Mouse (Mus musculus): Measurements from ENCODE around the gene Il9r. TPM values are rescaled to one million over a fixed set of nuclear protein-coding genes. Genes with fewer than 3 reads are reported as not detected.
A peak's percentile ranks its signal among the peaks of the same experiment; 100 is the strongest.

Gene Il9r
- polyA plus RNA-seq, 1 experiment from 2014 or later = not detected

DNA sequence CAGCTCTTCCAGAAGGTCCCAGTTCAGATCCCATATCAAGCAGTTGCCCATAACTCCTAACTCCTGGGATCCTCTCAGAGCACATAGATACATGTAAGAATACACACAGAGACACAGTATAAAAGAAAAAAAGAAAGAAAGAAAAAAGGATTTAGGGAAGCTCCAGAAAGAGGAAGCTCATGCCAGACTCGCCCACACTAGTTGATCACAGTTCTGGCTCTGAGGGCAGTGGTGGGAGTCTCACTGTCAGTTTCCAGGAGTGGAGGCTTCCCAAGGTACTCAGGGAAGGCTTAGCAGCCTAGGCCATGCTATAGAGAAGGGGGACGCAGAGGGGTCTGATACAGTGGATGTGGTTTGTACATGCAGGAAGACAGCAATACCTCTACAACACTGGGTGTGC lies 31.0 kb upstream of the Il9r start:
- Histone ChIP-seq H3K27me3 (ENCODE audit: control insufficient read depth, insufficient read depth, low read length) (no peaks in the 10 kb centered on the region), H3K4me3 (ENCODE audit: low read depth, low read length) (no peak overlapping the region), H3K4me2 (no peak overlapping the region), H3K36me3 (ENCODE audit: control insufficient read depth, insufficient read depth, low read length) (peaks cover 13% of the 10 kb centered on the region), H3K9me3 (replicated peaks; ENCODE audit: control insufficient read depth, low read length) (no peaks in the 10 kb centered on the region), H3K4me1 (ENCODE audit: control insufficient read depth, insufficient read depth, low read length) (peaks cover 11% of the 10 kb centered on the region; the same call in 1 of the 2 replicates), H3K27ac (ENCODE audit: low read depth, low read length) (no peak overlapping the region), H3K9ac (ENCODE audit: low read depth, low read length) (no peak overlapping the region)
- 76% methylated on average over 2 of the region's 2 CpGs for WGBS (ENCODE audit: insufficient replicate concordance)
- ATAC-seq (replicated peaks; ENCODE audit: insufficient number of reproducible peaks, low FRiP score, low TSS enrichment) = no peak

DNA sequence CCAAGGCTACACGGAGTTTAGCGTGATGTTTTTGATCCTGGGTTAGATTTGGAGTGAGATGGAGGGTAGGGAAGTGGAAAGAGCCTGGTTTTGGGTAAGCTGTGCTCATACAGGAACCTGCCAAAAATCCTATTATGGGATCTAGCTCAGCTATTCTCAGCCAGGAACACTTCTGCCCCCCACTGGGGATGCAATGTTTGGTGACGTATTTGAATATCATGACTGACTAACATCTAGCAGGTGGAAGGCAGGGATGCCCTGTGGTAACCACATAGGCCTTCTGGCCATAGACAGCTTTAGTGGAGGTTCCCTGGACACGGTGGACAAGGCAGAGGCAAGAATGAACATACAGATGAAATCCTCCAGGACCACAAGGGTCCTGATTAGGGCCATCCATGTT lies 30.1 kb upstream of the Il9r start:
- peaks cover 15% of the 10 kb centered on the region for H3K4me1 ChIP-seq (ENCODE audit: control insufficient read depth, insufficient read depth, low read length)
- no peak overlapping the region for H3K4me3 ChIP-seq (ENCODE audit: low read depth, low read length)
- 83% methylated on average over 4 of the region's 4 CpGs for WGBS (ENCODE audit: insufficient replicate concordance)
- H3K9ac ChIP-seq (ENCODE audit: low read depth, low read length) = no peak overlapping the region
- ATAC-seq (replicated peaks; ENCODE audit: insufficient number of reproducible peaks, low FRiP score, low TSS enrichment) = no peak
- H3K27me3 ChIP-seq (ENCODE audit: control insufficient read depth, insufficient read depth, low read length) = no peaks in the 10 kb centered on the region
- H3K9me3 ChIP-seq (replicated peaks; ENCODE audit: control insufficient read depth, low read length) = no peaks in the 10 kb centered on the region
- H3K4me2 ChIP-seq = no peak overlapping the region
- H3K27ac ChIP-seq (ENCODE audit: low read depth, low read length) = no peak overlapping the region
- peaks cover 13% of the 10 kb centered on the region for H3K36me3 ChIP-seq (ENCODE audit: control insufficient read depth, insufficient read depth, low read length)

DNA sequence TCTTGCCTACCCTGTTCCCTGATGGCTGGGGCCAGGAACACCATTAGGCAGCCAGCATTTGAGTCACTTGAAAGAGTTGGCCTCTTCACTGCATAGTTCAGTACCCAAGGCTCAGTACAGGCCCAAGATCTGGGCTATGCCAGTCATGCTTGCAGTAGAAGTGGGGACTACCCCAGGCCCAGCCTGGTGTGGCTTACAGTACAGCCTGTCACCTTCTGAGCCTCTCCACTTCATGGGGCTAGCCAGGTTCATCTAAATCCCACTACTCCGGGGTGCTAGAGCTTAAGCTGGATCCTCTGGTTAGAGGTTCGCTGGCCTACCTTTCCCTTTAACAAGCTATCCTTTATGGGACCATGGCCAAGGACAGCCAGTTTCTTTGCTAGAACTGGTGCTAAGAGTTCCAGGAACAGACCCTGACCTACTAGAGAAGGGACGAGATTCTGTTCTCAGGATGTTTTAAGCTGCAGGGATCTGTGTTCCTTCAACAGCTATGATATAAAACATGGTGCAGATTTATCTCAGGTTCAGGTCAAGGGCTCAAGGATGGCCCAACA lies 28.3 kb upstream of the Il9r start:
- H3K9ac ChIP-seq (ENCODE audit: low read depth, low read length) = peak overlapping the region; percentile 36; the same call in 1 of the 2 replicates

DNA sequence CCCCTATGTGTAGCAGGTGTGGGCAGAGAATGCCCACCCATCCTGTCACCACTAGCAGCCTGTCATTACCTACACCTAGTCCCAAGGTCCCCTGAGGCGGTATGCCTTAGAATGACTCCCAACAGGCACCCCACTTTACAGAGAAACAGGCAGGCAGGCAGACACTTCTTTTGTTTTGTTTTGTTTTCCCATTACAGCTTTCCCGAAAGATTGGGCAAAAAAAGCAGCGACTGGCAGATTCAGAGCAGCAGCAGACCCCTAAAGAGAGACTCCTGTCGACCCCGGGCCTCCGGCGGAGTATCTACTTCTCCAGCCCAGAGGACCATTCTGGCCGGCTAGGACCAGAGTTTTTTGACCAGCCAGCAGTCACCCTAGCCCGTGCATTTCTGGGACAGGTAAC lies 27.5 kb upstream of the Il9r start:
- peaks cover 7% of the 10 kb centered on the region for H3K36me3 ChIP-seq (ENCODE audit: control insufficient read depth, insufficient read depth, low read length)
- no peaks in the 10 kb centered on the region for H3K9me3 ChIP-seq (replicated peaks; ENCODE audit: control insufficient read depth, low read length)
- no peaks in the 10 kb centered on the region for H3K27me3 ChIP-seq (ENCODE audit: control insufficient read depth, insufficient read depth, low read length)
- no peak overlapping the region for H3K4me2 ChIP-seq
- peak overlapping the region; percentile 83; the same call in 1 of the 2 replicates for H3K9ac ChIP-seq (ENCODE audit: low read depth, low read length)
- H3K4me1 ChIP-seq (ENCODE audit: control insufficient read depth, insufficient read depth, low read length) = peaks cover 27% of the 10 kb centered on the region
- H3K27ac ChIP-seq (ENCODE audit: low read depth, low read length) = no peak overlapping the region
- no peak overlapping the region for H3K4me3 ChIP-seq (ENCODE audit: low read depth, low read length)
- ATAC-seq (replicated peaks; ENCODE audit: insufficient number of reproducible peaks, low FRiP score, low TSS enrichment) = no peak
- WGBS (ENCODE audit: insufficient replicate concordance) = 90% methylated on average over 9 of the region's 9 CpGs

More for the DNA sequence above, 28.3 kb upstream of the Il9r start:
- H3K4me1 ChIP-seq (ENCODE audit: control insufficient read depth, insufficient read depth, low read length) = peaks cover 20% of the 10 kb centered on the region
- peaks cover 9% of the 10 kb centered on the region for H3K36me3 ChIP-seq (ENCODE audit: control insufficient read depth, insufficient read depth, low read length)
- no peak overlapping the region for H3K4me3 ChIP-seq (ENCODE audit: low read depth, low read length)
- no peak for ATAC-seq (replicated peaks; ENCODE audit: insufficient number of reproducible peaks, low FRiP score, low TSS enrichment)
- no peak overlapping the region for H3K4me2 ChIP-seq
- no peaks in the 10 kb centered on the region for H3K27me3 ChIP-seq (ENCODE audit: control insufficient read depth, insufficient read depth, low read length)
- no peaks in the 10 kb centered on the region for H3K9me3 ChIP-seq (replicated peaks; ENCODE audit: control insufficient read depth, low read length)
- WGBS (ENCODE audit: insufficient replicate concordance) = 78% methylated on average over 3 of the region's 3 CpGs
- no peak overlapping the region for H3K27ac ChIP-seq (ENCODE audit: low read depth, low read length)

DNA sequence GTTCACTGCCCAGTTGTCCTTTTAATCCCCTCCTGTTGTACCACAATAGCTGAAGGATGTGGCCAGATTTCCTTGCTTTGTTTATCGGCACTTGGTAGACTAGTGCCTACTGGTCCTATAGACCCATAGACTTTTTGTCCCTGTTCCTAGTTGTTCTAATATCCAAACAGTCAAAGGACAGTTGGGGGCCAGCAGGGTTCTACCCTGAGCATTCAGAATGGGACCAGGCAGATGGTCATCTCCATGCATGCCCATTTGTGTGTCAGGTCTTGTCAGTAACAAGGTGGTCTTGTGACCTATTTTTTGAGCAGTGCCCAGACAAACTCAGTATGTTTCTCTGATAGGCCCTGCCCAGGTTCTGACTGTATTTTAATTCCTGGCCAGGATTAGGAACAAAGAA lies 27.0 kb upstream of the Il9r start:
- H3K9me3 ChIP-seq (replicated peaks; ENCODE audit: control insufficient read depth, low read length) = no peaks in the 10 kb centered on the region
- H3K9ac ChIP-seq (ENCODE audit: low read depth, low read length) = peak overlapping the region; percentile 83
- 56% methylated on average over 1 of the region's 1 CpGs for WGBS (ENCODE audit: insufficient replicate concordance)
- peak overlapping the region; percentile 68 for H3K4me2 ChIP-seq
- peaks cover 7% of the 10 kb centered on the region; the same call in 1 of the 2 replicates for H3K36me3 ChIP-seq (ENCODE audit: control insufficient read depth, insufficient read depth, low read length)
- ATAC-seq (replicated peaks; ENCODE audit: insufficient number of reproducible peaks, low FRiP score, low TSS enrichment) = no peak
- H3K27me3 ChIP-seq (ENCODE audit: control insufficient read depth, insufficient read depth, low read length) = no peaks in the 10 kb centered on the region
- H3K4me3 ChIP-seq (ENCODE audit: low read depth, low read length) = peak overlapping the region; percentile 62
- peaks cover 31% of the 10 kb centered on the region for H3K4me1 ChIP-seq (ENCODE audit: control insufficient read depth, insufficient read depth, low read length)
- H3K27ac ChIP-seq (ENCODE audit: low read depth, low read length) = peak overlapping the region; percentile 68

DNA sequence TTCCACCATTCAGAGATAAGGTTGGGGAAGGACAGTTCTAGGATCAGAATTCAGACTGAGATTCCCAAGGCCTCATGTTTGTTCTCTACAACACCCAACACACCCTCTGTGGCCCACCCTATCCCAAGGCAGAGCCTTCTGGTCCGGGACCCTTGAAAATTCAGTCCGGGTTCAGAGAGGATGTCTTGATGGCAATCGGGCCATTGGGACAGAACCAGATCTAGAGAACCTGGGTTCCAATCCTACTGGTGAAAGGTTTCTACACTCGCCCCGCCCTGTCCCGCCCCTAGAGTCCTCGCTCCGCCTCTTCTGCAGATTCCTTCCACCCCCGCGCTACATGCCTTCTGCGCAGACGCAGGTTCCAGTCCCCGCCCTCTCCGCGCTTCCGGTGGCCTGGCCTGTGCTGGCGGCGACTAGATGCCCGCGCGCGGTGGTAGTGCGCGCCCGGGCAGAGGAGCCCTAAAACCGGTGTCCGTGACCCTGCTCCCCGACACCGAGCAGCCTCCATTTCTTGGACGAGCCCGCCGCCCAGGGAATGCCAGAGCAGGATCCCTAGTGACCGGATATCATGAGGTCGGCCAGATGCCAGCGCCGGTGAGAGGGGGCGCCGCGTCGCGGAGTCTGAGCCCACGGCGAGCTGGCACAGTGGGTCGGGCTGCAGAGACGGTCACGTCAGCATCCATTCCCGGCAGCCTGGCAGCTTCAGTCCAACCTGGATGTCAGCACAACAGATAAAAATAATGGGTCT lies 26.2 kb upstream of the Il9r start, which contains the start of gene Mpg:
TSS of gene Mpg (plus strand) at position 382 of the 748 bp plus-strand sequence.
- no peaks in the 10 kb centered on the region for H3K9me3 ChIP-seq (replicated peaks; ENCODE audit: control insufficient read depth, low read length)
- H3K4me2 ChIP-seq = peak within 1 kb of the TSS; percentile 68
- 2% methylated on average over 47 of the region's 47 CpGs for WGBS (ENCODE audit: insufficient replicate concordance)
- H3K27ac ChIP-seq (ENCODE audit: low read depth, low read length) = peak within 1 kb of the TSS; percentile 83
- no peaks in the 10 kb centered on the region for H3K27me3 ChIP-seq (ENCODE audit: control insufficient read depth, insufficient read depth, low read length)
- peak; percentile 77 for ATAC-seq (replicated peaks; ENCODE audit: insufficient number of reproducible peaks, low FRiP score, low TSS enrichment)
- H3K4me3 ChIP-seq (ENCODE audit: low read depth, low read length) = peak within 1 kb of the TSS; percentile 62
- peaks cover 31% of the 10 kb centered on the region for H3K4me1 ChIP-seq (ENCODE audit: control insufficient read depth, insufficient read depth, low read length)
- peak within 1 kb of the TSS; percentile 83 for H3K9ac ChIP-seq (ENCODE audit: low read depth, low read length)
- H3K36me3 ChIP-seq (ENCODE audit: control insufficient read depth, insufficient read depth, low read length) = peaks cover under 1% of the 10 kb centered on the region; the same call in 1 of the 2 replicates

DNA sequence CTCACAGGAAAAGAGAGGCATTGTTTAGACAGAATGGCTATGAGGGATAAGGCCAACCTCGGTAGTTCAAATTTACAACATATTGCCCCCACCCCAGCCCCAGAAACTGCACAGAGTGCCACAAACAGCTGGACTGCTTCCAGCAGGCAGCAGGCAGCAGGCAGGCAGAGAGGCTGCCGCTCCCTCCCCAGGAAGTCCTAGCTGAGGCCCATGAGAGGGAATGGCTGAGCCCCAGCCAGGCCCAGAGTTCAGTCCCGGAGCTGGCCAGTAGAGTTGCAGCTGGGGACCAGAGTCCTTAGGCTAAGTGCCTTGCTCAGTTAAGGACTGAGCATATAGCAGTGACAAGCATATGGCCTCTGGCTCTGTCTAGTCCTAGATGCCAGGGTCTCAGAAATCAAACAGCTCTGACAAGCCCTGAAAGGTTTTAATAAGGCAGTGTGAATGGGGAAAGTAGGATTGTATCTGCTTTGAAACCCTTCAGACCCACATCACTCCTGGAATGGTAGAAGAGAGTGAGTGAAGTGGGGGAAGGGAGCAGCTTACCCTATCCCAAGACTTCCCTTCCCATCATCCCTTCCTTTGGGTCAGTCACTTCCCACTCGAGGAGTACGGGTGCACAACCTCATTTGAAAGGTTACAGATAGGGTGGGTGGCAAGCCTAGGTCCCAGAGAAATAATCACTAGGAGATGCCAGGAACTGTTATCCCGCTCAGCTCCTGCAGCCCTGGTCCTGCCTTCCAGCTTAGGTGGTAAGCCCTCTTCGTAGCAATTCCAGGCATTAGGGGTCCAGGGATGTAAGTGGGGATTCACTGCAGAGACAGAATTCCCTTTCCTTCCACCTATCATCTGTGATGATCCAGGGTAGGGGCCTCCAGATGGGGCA lies 25.4 kb upstream of the Il9r start:
- H3K9ac ChIP-seq (ENCODE audit: low read depth, low read length) = peak overlapping the region; percentile 44; the same call in 1 of the 2 replicates
- WGBS (ENCODE audit: insufficient replicate concordance) = 54% methylated on average over 7 of the region's 7 CpGs
- H3K4me1 ChIP-seq (ENCODE audit: control insufficient read depth, insufficient read depth, low read length) = peaks cover 37% of the 10 kb centered on the region

DNA sequence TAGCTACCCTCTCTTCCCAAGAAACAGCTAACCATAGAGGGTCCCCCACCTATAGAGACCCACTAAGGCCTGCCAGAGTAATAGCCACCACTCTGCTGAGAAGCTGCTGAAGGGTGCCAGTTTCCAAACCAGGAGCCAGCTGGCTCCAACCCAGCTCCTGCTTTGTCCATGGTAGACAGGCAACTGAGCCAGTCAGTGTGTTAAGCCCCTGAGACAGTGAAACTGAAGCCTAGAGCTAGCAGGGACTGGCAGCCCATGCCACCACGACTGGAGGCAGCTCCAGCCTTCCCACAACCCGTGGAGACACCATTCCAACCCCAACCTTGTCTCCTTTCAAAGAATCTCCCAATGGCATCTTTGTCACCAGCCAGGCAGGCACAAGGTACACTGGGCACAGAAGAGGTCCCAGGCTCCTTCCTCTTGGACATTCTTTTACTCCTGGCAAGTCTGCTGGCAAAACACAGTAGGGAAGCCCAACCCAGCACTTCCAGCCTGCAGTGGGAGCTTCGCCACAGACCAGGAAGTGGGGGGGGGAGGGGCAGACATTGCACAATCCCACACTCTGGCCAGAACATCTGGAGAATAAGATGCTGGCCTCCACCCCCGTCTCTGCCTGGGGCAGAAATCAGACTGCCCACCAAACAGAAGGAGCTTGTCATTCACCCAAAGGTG lies 24.5 kb upstream of the Il9r start:
- no peaks in the 10 kb centered on the region for H3K36me3 ChIP-seq (ENCODE audit: control insufficient read depth, insufficient read depth, low read length)
- no peaks in the 10 kb centered on the region for H3K9me3 ChIP-seq (replicated peaks; ENCODE audit: control insufficient read depth, low read length)
- H3K27me3 ChIP-seq (ENCODE audit: control insufficient read depth, insufficient read depth, low read length) = no peaks in the 10 kb centered on the region
- peak overlapping the region; percentile 44; the same call in 1 of the 2 replicates for H3K9ac ChIP-seq (ENCODE audit: low read depth, low read length)
- 27% methylated on average over 4 of the region's 4 CpGs for WGBS (ENCODE audit: insufficient replicate concordance)
- no peak for ATAC-seq (replicated peaks; ENCODE audit: insufficient number of reproducible peaks, low FRiP score, low TSS enrichment)
- H3K4me3 ChIP-seq (ENCODE audit: low read depth, low read length) = no peak overlapping the region
- H3K27ac ChIP-seq (ENCODE audit: low read depth, low read length) = peak overlapping the region; percentile 83
- H3K4me2 ChIP-seq = no peak overlapping the region
- peaks cover 45% of the 10 kb centered on the region for H3K4me1 ChIP-seq (ENCODE audit: control insufficient read depth, insufficient read depth, low read length)

More for the DNA sequence above, 25.4 kb upstream of the Il9r start:
- Histone ChIP-seq H3K27me3 (ENCODE audit: control insufficient read depth, insufficient read depth, low read length) (no peaks in the 10 kb centered on the region), H3K9me3 (replicated peaks; ENCODE audit: control insufficient read depth, low read length) (no peaks in the 10 kb centered on the region), H3K27ac (ENCODE audit: low read depth, low read length) (peak overlapping the region; percentile 83), H3K4me2 (peak overlapping the region; percentile 68; the same call in 1 of the 2 replicates), H3K36me3 (ENCODE audit: control insufficient read depth, insufficient read depth, low read length) (no peaks in the 10 kb centered on the region), H3K4me3 (ENCODE audit: low read depth, low read length) (no peak overlapping the region)
- ATAC-seq (replicated peaks; ENCODE audit: insufficient number of reproducible peaks, low FRiP score, low TSS enrichment) = no peak

Measured in heart, embryonic 11.5 days (tissue).